Mouse (Mus musculus): ENCODE measurements around the gene Acsf3.

DNA sequence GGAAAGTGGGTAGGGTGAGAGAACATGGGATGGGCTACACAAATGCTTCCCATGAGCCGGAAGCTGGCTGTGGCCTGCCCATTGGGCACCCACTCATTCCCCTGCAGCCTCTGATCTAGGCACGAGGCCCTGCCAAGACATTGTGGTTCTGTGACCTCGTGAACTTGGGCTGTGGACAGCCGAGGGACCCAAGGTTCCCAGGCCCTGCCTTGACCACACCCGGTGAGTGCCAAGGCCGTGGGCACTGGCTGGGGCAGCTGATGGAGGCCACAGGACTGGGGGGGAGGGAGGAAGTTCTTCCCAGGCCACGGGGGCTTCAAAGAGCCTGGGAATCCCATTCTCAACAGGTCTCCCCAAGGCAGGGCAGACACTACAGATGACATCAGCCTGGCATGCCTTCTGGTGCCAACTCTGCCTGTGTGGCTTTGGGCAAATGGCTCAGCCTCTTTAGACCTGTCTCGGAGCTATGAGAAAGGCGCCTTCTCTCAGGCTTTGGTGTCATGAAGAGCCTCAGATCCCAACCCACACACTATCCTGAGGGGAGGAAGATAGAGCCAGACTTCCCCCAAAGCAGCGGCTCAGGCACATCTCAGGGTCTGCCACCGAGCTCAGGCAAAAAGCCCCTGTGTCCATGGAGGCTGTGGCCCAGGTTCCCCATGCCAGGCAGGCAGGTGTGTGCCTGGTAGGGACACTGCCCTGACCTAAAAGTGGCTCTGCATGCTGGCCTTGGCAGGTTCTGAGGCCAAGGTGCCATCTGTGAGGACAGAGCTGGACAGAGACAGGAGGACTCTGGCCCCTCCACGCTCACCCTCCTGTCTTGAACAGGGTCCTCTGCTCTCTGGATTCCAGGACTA lies 76.6 kb downstream of the Acsf3 start:
- no peak for TF ChIP-seq CTCF (IDR thresholded peaks at IDR 0.05; ENCODE audit: extremely low read depth, insufficient read length, insufficient replicate concordance, low read depth, low read length)
- no peak for TF ChIP-seq POLR2A (IDR thresholded peaks at IDR 0.05; ENCODE audit: low read depth, low read length)
